Mouse (Mus musculus) neutrophil, adult 5-6 weeks (primary cell): ENCODE results near the gene Ip6k2. TPM values are rescaled to one million over a fixed set of nuclear protein-coding genes. Genes with fewer than 3 reads are reported as not detected.

Source experiments
- ATAC-seq: fragments of 151-379, 151-347 bp; 2 replicates; pipeline ENCODE4 v1.8.0; 2017; ENCODE audit warnings: mild to moderate bottlenecking, moderate TSS enrichment; ENCODE audit not compliant: insufficient number of reproducible peaks, poor library complexity, low FRiP score, severe bottlenecking; ENCODE audit errors: extremely low read depth
- total RNA-seq: library from RNA; stranded (forward); fragments of 200-1000 nt; gene quantifications from 2 replicates; pipeline ENCODE4 v1.2.3, GENCODE M21; 2017

Gene Ip6k2
- total RNA-seq, 1 experiment from 2014 or later = 87.9 TPM

- ATAC-seq = no peak
Measured at GRCm38 (mm10) chr9:108852976-108853375, 69.4 kb downstream of the Ip6k2 start, which contains the start of gene Slc26a6. Gene Slc26a6 (plus strand): TSS chr9:108853283.

DNA sequence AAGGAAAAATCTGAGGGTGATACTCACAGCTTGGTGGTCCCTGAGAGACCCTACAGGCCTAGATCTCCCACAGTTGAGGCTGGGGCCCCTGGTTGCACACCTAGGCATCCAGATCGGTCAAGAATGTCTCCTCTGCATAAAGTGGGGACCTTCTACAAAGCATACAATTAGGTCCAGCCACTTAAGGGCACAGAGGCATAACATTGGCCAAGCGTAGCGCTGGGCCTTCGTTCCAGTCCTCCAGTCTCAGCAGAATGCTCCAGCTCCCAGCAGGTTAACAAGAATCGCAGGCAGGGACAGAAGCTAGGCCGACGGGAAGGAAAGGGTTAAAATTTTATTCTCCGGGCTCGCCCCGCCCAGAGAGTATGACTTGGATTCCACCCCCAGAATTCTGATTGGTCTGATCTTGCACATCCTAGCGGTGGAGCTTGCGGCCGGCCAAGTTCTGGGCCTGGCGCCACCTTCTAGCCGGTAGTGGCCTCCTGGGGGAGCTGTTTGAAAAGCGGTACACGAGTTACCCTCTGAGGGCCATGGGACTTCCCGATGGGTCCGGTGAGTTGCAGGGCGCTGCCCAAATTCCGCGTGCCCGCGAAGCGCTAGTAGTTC, 70.1 kb downstream of the Ip6k2 start:
- ATAC-seq = peak; percentile 84

- ATAC-seq = peak; percentile 66
Measured at GRCm38 (mm10) chr9:108854241-108854696, 70.7 kb downstream of the Ip6k2 start.

DNA sequence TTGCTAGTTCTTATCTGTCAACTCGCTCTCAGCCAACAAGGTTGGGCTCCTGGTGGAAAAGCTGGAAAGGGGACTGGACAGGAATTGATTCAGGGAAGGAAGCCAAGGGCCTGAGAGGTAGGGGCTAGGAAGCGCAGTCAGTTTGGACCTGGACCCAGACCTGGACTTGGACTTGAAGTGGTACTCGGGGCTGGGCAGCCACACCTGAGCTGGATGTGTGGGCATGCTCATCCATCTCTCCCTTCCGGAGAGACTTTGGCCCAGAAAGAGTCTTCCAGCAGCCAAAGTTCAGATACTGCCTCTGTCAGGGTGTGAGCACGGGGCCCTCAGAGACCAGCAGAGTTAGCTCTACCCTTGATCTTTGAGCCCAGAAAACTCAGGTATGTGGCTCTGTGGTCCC, 71.7 kb downstream of the Ip6k2 start:
- no peak for ATAC-seq

Other genes starting within 250 kb of the Ip6k2 start
- 61.0 and 75.5 TPM in 2 replicates for gene Impdh2, start 223.5 kb upstream of the Ip6k2 start, total RNA-seq
- gene Ndufaf3, start 216.4 kb upstream of the Ip6k2 start, total RNA-seq = 15.5 and 17.0 TPM in 2 replicates
- gene Dalrd3, start 213.9 kb upstream of the Ip6k2 start, total RNA-seq = 70.9 and 104 TPM in 2 replicates
- gene Wdr6, start 205.1 kb upstream of the Ip6k2 start, total RNA-seq = 12.8 and 15.6 TPM in 2 replicates
- gene P4htm, start 186.1 kb upstream of the Ip6k2 start, total RNA-seq = 0.58 and 0.61 TPM in 2 replicates
- 135 and 143 TPM in 2 replicates for gene Arih2, start 134.4 kb upstream of the Ip6k2 start, total RNA-seq
- gene Slc25a20, start 121.7 kb upstream of the Ip6k2 start, total RNA-seq = 39.0 and 43.9 TPM in 2 replicates
- gene Prkar2a, start 94.5 kb upstream of the Ip6k2 start, total RNA-seq = 5.0 and 8.2 TPM in 2 replicates
- gene Nckipsd, start 24.6 kb downstream of the Ip6k2 start, total RNA-seq = 9.7 and 11.3 TPM in 2 replicates
- 2.1 and 2.5 TPM in 2 replicates for gene Celsr3, start 42.5 kb downstream of the Ip6k2 start, total RNA-seq
- gene Slc26a6, start 69.5 kb downstream of the Ip6k2 start, total RNA-seq = 2.4 and 8.5 TPM in 2 replicates
- not detected in 2 replicates for gene Tmem89, start 130.8 kb downstream of the Ip6k2 start, total RNA-seq
- 82.3 and 109 TPM in 2 replicates for gene Uqcrc1, start 152.8 kb downstream of the Ip6k2 start, total RNA-seq
- 2.0 and 2.3 TPM in 2 replicates for gene Col7a1, start 169.8 kb downstream of the Ip6k2 start, total RNA-seq
- gene Ucn2, start 202.2 kb downstream of the Ip6k2 start, total RNA-seq = 0.49 TPM in 1 of 2 replicates, not detected in the other
- gene Pfkfb4, start 208.0 kb downstream of the Ip6k2 start, total RNA-seq = 147 and 153 TPM in 2 replicates